Comparison of ENCODE assay signal across 17 mouse cellular contexts in the genomic region with DNA sequence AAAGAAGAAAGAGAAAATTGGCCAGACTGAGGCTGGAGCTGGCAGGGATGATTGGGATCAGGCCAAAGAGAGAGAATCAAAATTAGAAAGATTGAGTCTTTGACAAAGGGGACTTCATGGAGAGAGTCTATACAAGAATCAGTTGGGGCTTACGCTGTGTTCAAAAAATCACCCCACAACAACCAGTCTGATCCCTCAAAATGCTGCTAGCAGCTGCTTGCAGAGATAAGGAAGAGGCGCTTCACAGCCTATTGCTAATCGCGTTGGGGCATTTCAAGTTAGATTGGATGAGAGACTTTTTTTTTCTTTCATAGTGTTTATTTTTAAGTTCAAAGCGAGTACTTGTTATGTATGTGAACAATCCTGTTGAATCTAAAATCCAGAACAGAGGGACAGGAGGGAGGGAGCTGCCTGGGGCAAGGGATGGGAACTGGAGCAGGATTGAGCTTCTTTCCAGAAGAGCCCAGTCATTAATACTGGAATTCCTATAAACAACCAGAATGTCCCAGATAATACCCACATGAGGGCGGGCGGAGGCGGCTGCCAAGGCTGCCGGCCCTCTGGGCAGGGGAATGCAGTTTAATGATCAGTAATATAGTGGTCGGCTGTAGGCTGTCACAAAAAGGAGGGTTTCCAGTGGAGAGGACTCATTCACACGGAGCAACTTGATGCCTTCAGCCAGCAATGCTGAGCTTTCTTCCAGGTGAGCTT. TPM values are rescaled to one million over a fixed set of nuclear protein-coding genes. Genes with fewer than 3 reads are reported as not detected.
DNase-seq lines count a peak whose midpoint lies in the region; ATAC-seq and TF ChIP-seq lines count a peak whose summit lies in the region.
"Had no signal": no experiment of that assay in that cellular context is flagged by ENCODE, and none has a peak within 500 bp of the region (broad histone marks: within the 10 kb centered on the region; RNA-seq: fewer than 3 reads in every experiment).

No protein-coding gene starts in this region.

- H3K9me3 ChIP-seq in erythroblast, embryonic 14.5 days (ENCODE audit: control insufficient read depth, low read length), result no peaks in the 10 kb centered on the region
- no peaks in the 10 kb centered on the region for H3K9me3 ChIP-seq in lung, embryonic 14.5 days (ENCODE audit: low read depth, low read length)
- H3K9me3 ChIP-seq in lung, postnatal 0 days (ENCODE audit: low read length), result no peaks in the 10 kb centered on the region
- H3K9me3 ChIP-seq in liver, embryonic 13.5 days (replicated peaks), result no peaks in the 10 kb centered on the region
- no peaks in the 10 kb centered on the region for H3K9me3 ChIP-seq in kidney, embryonic 14.5 days (ENCODE audit: control insufficient read depth, low read length)
- H3K9me3 ChIP-seq: intestine, embryonic 15.5 days; megakaryocyte, embryonic 14.5 days had no signal

- DNase-seq in lung, embryonic 14.5 days, result peak; percentile 11
- DNase-seq in lung, postnatal 0 days (ENCODE audit: low spot score), result no peak
- DNase-seq in c-Kit-negative CD71-positive TER-119-positive erythroid progenitor cells, embryonic 14.5 days (ENCODE audit: low read depth, low spot score), result peak; percentile 65
- DNase-seq in liver, embryonic 13.5 days, result peak; percentile 64
- DNase-seq in cerebellum, postnatal 4 days (ENCODE audit: low spot score in 2 of 2), result no peak
- DNase-seq: adrenal gland, postnatal 10 days; cerebellum, adult 18-20 months; gastrocnemius, postnatal 36 days; heart, postnatal 14 days; kidney, postnatal 25 days; lung, adult 18-20 months had no signal

- no peaks in the 10 kb centered on the region for H3K36me3 ChIP-seq in erythroblast, embryonic 14.5 days (ENCODE audit: control insufficient read depth)
- no peaks in the 10 kb centered on the region for H3K36me3 ChIP-seq in lung, embryonic 14.5 days (ENCODE audit: insufficient read depth)
- no peaks in the 10 kb centered on the region for H3K36me3 ChIP-seq in lung, postnatal 0 days (ENCODE audit: insufficient read depth, low read length)
- H3K36me3 ChIP-seq in liver, embryonic 13.5 days, result no peaks in the 10 kb centered on the region
- H3K36me3 ChIP-seq in kidney, embryonic 14.5 days (ENCODE audit: control insufficient read depth, insufficient read depth, low read length), result no peaks in the 10 kb centered on the region
- H3K36me3 ChIP-seq: intestine, embryonic 15.5 days had no signal

- WGBS in lung, embryonic 14.5 days, result 19% methylated on average over 11 of the region's 11 CpGs
- 32% methylated on average over 11 of the region's 11 CpGs for WGBS in lung, postnatal 0 days
- WGBS in liver, embryonic 13.5 days (ENCODE audit: insufficient replicate concordance), result 30% methylated on average over 11 of the region's 11 CpGs
- 57% methylated on average over 11 of the region's 11 CpGs for WGBS in kidney, embryonic 14.5 days

- TF ChIP-seq EP300 in lung, postnatal 0 days (IDR thresholded peaks at IDR 0.05), result no peak

- H3K9ac ChIP-seq in lung, embryonic 14.5 days, result no peak overlapping the region
- H3K9ac ChIP-seq in lung, postnatal 0 days (replicated peaks; ENCODE audit: low read depth), result no peak overlapping the region
- H3K9ac ChIP-seq in liver, embryonic 13.5 days, result peak overlapping the region; percentile 63
- H3K9ac ChIP-seq in kidney, embryonic 14.5 days (ENCODE audit: low read depth, low read length), result no peak overlapping the region
- H3K9ac ChIP-seq: intestine, embryonic 15.5 days had no signal

- no peak overlapping the region for H3K27ac ChIP-seq in lung, embryonic 14.5 days (ENCODE audit: low read depth)
- no peak overlapping the region for H3K27ac ChIP-seq in lung, postnatal 0 days (ENCODE audit: low read length)
- peak overlapping the region; percentile 90 for H3K27ac ChIP-seq in liver, embryonic 13.5 days
- no peak overlapping the region for H3K27ac ChIP-seq in kidney, embryonic 14.5 days (ENCODE audit: low read depth, low read length)
- H3K27ac ChIP-seq: intestine, embryonic 15.5 days; left cerebral cortex, adult 2 months had no signal

- H3K4me1 ChIP-seq in erythroblast, embryonic 14.5 days (ENCODE audit: control insufficient read depth), result peaks cover 60% of the 10 kb centered on the region
- 0 out of 2 replicates have a peak, but pooled peaks cover 8% of the 10 kb centered on the region for H3K4me1 ChIP-seq in lung, embryonic 14.5 days (ENCODE audit: insufficient read depth)
- H3K4me1 ChIP-seq in lung, postnatal 0 days (ENCODE audit: insufficient read depth, low read depth, low read length), result no peaks in the 10 kb centered on the region
- peaks cover 46% of the 10 kb centered on the region for H3K4me1 ChIP-seq in liver, embryonic 13.5 days (replicated peaks)
- no peaks in the 10 kb centered on the region for H3K4me1 ChIP-seq in kidney, embryonic 14.5 days (ENCODE audit: control insufficient read depth, insufficient read depth, low read length)
- H3K4me1 ChIP-seq: intestine, embryonic 15.5 days; megakaryocyte, embryonic 14.5 days had no signal

- peaks cover 2% of the 10 kb centered on the region; the same call in 1 of the 2 replicates for H3K27me3 ChIP-seq in erythroblast, embryonic 14.5 days (ENCODE audit: control insufficient read depth)
- no peaks in the 10 kb centered on the region for H3K27me3 ChIP-seq in lung, embryonic 14.5 days (ENCODE audit: insufficient read depth, low read length)
- H3K27me3 ChIP-seq in lung, postnatal 0 days (replicated peaks; ENCODE audit: insufficient read depth, low read length), result no peaks in the 10 kb centered on the region
- H3K27me3 ChIP-seq in liver, embryonic 13.5 days, result 0 out of 2 replicates have a peak, but pooled peaks cover 2% of the 10 kb centered on the region
- H3K27me3 ChIP-seq in kidney, embryonic 14.5 days (ENCODE audit: control insufficient read depth, insufficient read depth, low read length), result no peaks in the 10 kb centered on the region
- H3K27me3 ChIP-seq: intestine, embryonic 15.5 days had no signal

- no peak for TF ChIP-seq CTCF in lung, embryonic 14.5 days (IDR thresholded peaks at IDR 0.05; ENCODE audit: low read depth)
- TF ChIP-seq CTCF in lung, postnatal 0 days (IDR thresholded peaks at IDR 0.05), result no peak

- no peak for ATAC-seq in erythroblast, adult 5-6 weeks (replicated peaks; ENCODE audit: low FRiP score, poor library complexity, severe bottlenecking)
- ATAC-seq in lung, embryonic 14.5 days (ENCODE audit: insufficient read depth), result no peak; the same call in 1 of the 2 replicates
- ATAC-seq in lung, postnatal 0 days, result no peak
- peak; percentile 96 for ATAC-seq in liver, embryonic 13.5 days (ENCODE audit: low read depth)
- no peak for ATAC-seq in kidney, embryonic 14.5 days (ENCODE audit: low FRiP score, low TSS enrichment)
- ATAC-seq: intestine, embryonic 15.5 days had no signal

- 0 out of 2 replicates have a peak overlapping the region, but pooled peaks have one; percentile 14 for H3K4me2 ChIP-seq in lung, embryonic 14.5 days
- no peak overlapping the region for H3K4me2 ChIP-seq in lung, postnatal 0 days (replicated peaks; ENCODE audit: low read depth, low read length)
- H3K4me2 ChIP-seq in liver, embryonic 13.5 days, result peak overlapping the region; percentile 62
- H3K4me2 ChIP-seq in kidney, embryonic 14.5 days (replicated peaks; ENCODE audit: low read depth, low read length), result no peak overlapping the region
- H3K4me2 ChIP-seq: intestine, embryonic 15.5 days had no signal

- H3K4me3 ChIP-seq in erythroblast, embryonic 14.5 days (replicated peaks), result peak overlapping the region; percentile 64
- H3K4me3 ChIP-seq in lung, embryonic 14.5 days (ENCODE audit: low read depth, low read length), result no peak overlapping the region
- no peak overlapping the region for H3K4me3 ChIP-seq in lung, postnatal 0 days (ENCODE audit: low read depth, low read length)
- peak overlapping the region; percentile 35 for H3K4me3 ChIP-seq in liver, embryonic 13.5 days (replicated peaks)
- H3K4me3 ChIP-seq in kidney, embryonic 14.5 days (ENCODE audit: low read length), result no peak overlapping the region
- H3K4me3 ChIP-seq: intestine, embryonic 15.5 days; left cerebral cortex, adult 2 months; megakaryocyte, embryonic 14.5 days had no signal

RNA-seq across cellular contexts. Expression of a gene that starts 47.6 kb away (rescaled TPM):
- 2.1 and 2.2 TPM in 2 replicates for polyA plus RNA-seq in erythroblast, embryonic 14.5 days (2012)
- total RNA-seq in erythroblast, adult 5-6 weeks (2015; ENCODE audit: low replicate concordance), result 4.6 and 5.4 TPM in 2 replicates
- 3.6 and 5.6 TPM in 2 replicates for total RNA-seq in erythroblast, adult 5-6 weeks (2017; ENCODE audit: low replicate concordance)
- 33.0 and 34.3 TPM in 2 replicates for polyA plus RNA-seq in lung, embryonic 14.5 days (2014; fragmentation: Nextera tagmentation; extraction: Ambion mirVana)
- polyA plus RNA-seq in lung, postnatal 0 days (2015; fragmentation: Nextera tagmentation; extraction: Ambion mirVana), result 9.9 and 10.9 TPM in 2 replicates
- 22.0 and 23.9 TPM in 2 replicates for polyA plus RNA-seq in liver, embryonic 13.5 days (2015; fragmentation: Nextera tagmentation; extraction: Ambion mirVana)
- 19.6 and 38.4 TPM in 2 replicates for polyA plus RNA-seq in kidney, embryonic 14.5 days (2014; fragmentation: Nextera tagmentation; extraction: Ambion mirVana)

Comparison
In these comparisons a context has a peak if more than half of its experiments do, and no peak if none do; other contexts are left out.
1. DNase-seq: peak in lung, embryonic 14.5 days (single experiment), c-Kit-negative CD71-positive TER-119-positive erythroid progenitor cells, embryonic 14.5 days (single experiment) and liver, embryonic 13.5 days (single experiment); none in lung, postnatal 0 days (single experiment) and cerebellum, postnatal 4 days (0 of 2).
2. H3K4me2 ChIP-seq: peak in lung, embryonic 14.5 days (single experiment) and liver, embryonic 13.5 days (single experiment); none in lung, postnatal 0 days (single experiment) and kidney, embryonic 14.5 days (single experiment).
3. H3K4me3 ChIP-seq: peak in erythroblast, embryonic 14.5 days (single experiment) and liver, embryonic 13.5 days (single experiment); none in lung, embryonic 14.5 days (single experiment), lung, postnatal 0 days (single experiment) and kidney, embryonic 14.5 days (single experiment).